Mouse (Mus musculus) left cerebral cortex, postnatal 14 days (tissue): ENCODE data around the gene Elfn2. TPM values are rescaled to one million over a fixed set of nuclear protein-coding genes. Genes with fewer than 3 reads are reported as not detected.
A peak's percentile ranks its signal among the peaks of the same experiment; 100 is the strongest.

Experiments
- DNase-seq, 2 experiments: peaks; one replicate each; pipeline ENCODE4 v3.0.0; 2021 to 2022; ENCODE audit warnings: low spot score in 2 of 2, mixed read lengths in 1 of 2
- intact Hi-C: fragments of 180-260 bp; cut with DNase I; formaldehyde crosslinking; loops from one replicate; pipeline ENCODE4 v1.15.1; 2025
- total RNA-seq, 2 experiments: library from RNA; stranded (reverse); gene quantifications; 2 replicates each; pipeline ENCODE4 v1.2.3; 2021

Gene Elfn2
- total RNA-seq, 2 experiments from 2014 or later, result 117 to 127 TPM

GRCm38 (mm10) chr15:78634095-78634737 lies 84.4 kb downstream of the Elfn2 start:
- peak; percentile 81 to 90 for DNase-seq

GRCm38 (mm10) chr15:78633413-78633812 lies 85.2 kb downstream of the Elfn2 start:
- no peak for DNase-seq
- intact Hi-C loops, result no loop called here

More at GRCm38 (mm10) chr15:78634095-78634737, 84.4 kb downstream of the Elfn2 start:
- intact Hi-C loops, result no loop called here

GRCm38 (mm10) chr15:78632387-78632786 lies 86.2 kb downstream of the Elfn2 start:
- no peak for DNase-seq
- intact Hi-C loops, result no loop called here

- intact Hi-C loops, result loop anchor here (5.0 kb wide), 1 partner anchor 221 kb away; no protein-coding TSS in a partner anchor
- DNase-seq, result no peak
Measured at GRCm38 (mm10) chr15:78626285-78626684, 92.3 kb downstream of the Elfn2 start.

GRCm38 (mm10) chr15:78624961-78625360 lies 93.6 kb downstream of the Elfn2 start:
- no peak for DNase-seq
- intact Hi-C loops, result loop anchor here (5.0 kb wide), 1 partner anchor 222 kb away; no protein-coding TSS in a partner anchor

GRCm38 (mm10) chr15:78624431-78624950 lies 94.1 kb downstream of the Elfn2 start:
- intact Hi-C loops, result no loop called here
- DNase-seq, result peak; percentile 45 to 54

GRCm38 (mm10) chr15:78623426-78623825 lies 95.1 kb downstream of the Elfn2 start:
- DNase-seq, result peak; percentile 79 to 86
- intact Hi-C loops, result loop anchor here (1.0 kb wide), 2 partner anchors 97 to 121 kb away; no protein-coding TSS in a partner anchor

Other genes with a start within 250 kb of the Elfn2 start
- gene Il2rb, start 223.5 kb downstream of the Elfn2 start, total RNA-seq, result under 1 TPM in 1 of 2 experiments, not detected in 1; 0.11 TPM
- 1 to 10 TPM; 7.7 to 9.0 TPM for gene C1qtnf6, start 187.4 kb downstream of the Elfn2 start, total RNA-seq
- gene Sstr3, start 174.1 kb downstream of the Elfn2 start, total RNA-seq, result 10 to 100 TPM; 16.7 to 20.6 TPM
- 1 to 10 TPM; 2.3 to 4.6 TPM for gene Rac2, start 146.0 kb downstream of the Elfn2 start, total RNA-seq
- 10 to 100 TPM; 11.6 to 12.3 TPM for gene Cyth4, start 121.7 kb downstream of the Elfn2 start, total RNA-seq
- 1 to 10 TPM; 5.6 to 6.7 TPM for gene Mfng, start 54.7 kb upstream of the Elfn2 start, total RNA-seq
- 1 to 10 TPM; 4.0 to 5.1 TPM for gene Card10, start 84.3 kb upstream of the Elfn2 start, total RNA-seq
- gene Cdc42ep1, start 123.9 kb upstream of the Elfn2 start, total RNA-seq, result 10 to 100 TPM in 1 of 2 experiments, 1 to 10 TPM in 1; 6.5 to 11.0 TPM
- gene Lgals2, start 136.8 kb upstream of the Elfn2 start, total RNA-seq, result not detected
- gene Gga1, start 158.4 kb upstream of the Elfn2 start, total RNA-seq, result 10 to 100 TPM; 53.7 to 56.3 TPM
- under 1 TPM in 1 of 2 experiments, not detected in 1; 0.23 TPM for gene Gm49510, start 180.9 kb upstream of the Elfn2 start, total RNA-seq
- 10 to 100 TPM; 13.4 TPM for gene Sh3bp1, start 181.0 kb upstream of the Elfn2 start, total RNA-seq
- gene Pdxp, start 195.1 kb upstream of the Elfn2 start, total RNA-seq, result 100 to 1,000 TPM; 167 to 179 TPM
- 10 to 100 TPM; 19.2 to 22.6 TPM for gene Lgals1, start 208.0 kb upstream of the Elfn2 start, total RNA-seq
- gene Nol12, start 216.2 kb upstream of the Elfn2 start, total RNA-seq, result 10 to 100 TPM; 35.3 to 39.9 TPM
- gene Triobp, start 229.0 kb upstream of the Elfn2 start, total RNA-seq, result 10 to 100 TPM; 23.0 to 23.6 TPM